Mouse (Mus musculus): ENCODE measurements around the gene Tubb5. TPM values are rescaled to one million over a fixed set of nuclear protein-coding genes. Genes with fewer than 3 reads are reported as not detected.

The Tubb5 gene
- polyA plus RNA-seq, 1 experiment from 2014 or later: 1,543 TPM

DNA sequence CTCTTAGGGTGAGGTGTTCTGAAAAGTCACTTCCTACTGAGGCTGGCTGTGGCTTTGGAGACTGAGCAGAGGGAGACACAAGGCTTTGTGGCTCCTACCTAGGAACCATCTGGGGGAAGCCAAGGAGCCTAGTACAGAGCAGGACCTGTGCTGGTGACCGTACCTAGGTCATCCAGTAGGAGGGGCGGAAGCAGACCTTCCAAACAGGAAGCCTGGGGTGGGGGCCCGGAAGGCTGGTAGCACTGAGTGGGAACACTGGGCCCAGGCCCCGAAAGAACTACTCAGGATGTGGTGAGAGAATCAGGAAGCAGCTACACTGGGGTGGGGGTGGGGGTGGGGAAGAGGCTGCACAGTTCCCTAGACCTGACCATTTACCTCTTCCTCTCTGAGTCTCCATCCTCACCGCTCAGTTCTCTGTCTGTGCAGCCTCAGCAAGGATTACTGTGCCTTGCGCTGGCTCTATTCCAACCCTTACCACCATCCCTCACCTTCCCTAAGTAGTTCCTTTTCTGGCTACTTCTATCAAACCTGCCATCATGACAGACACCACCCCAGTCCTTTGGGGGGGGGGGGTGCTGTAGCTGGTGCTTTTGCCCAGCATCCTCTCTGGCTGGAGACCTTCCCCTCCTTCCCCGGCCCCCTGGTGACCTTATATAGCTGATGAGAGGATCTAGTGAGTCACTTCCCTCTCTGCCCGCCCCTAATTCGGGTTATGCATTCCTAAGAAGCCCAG lies 32.2 kb upstream of the Tubb5 start:
- DNase-seq (ENCODE audit: low spot score, missing footprints) (peak; percentile 83), ATAC-seq (ENCODE audit: low FRiP score) (no peak)
- peaks cover 5% of the 10 kb centered on the region for H3K9me3 ChIP-seq (ENCODE audit: control insufficient read depth, low read length)
- peaks cover 37% of the 10 kb centered on the region for H3K4me1 ChIP-seq (ENCODE audit: control insufficient read depth, insufficient read depth, low read length)
- WGBS: 81% methylated on average over 9 of the region's 9 CpGs
- peak overlapping the region; percentile 61 for H3K4me3 ChIP-seq (ENCODE audit: low read depth, low read length)
- peaks cover 18% of the 10 kb centered on the region for H3K36me3 ChIP-seq (ENCODE audit: control insufficient read depth, insufficient read depth, low read length)
- 0 out of 2 replicates have a peak overlapping the region, but pooled peaks have one; percentile 2 for H3K27ac ChIP-seq (ENCODE audit: low read depth, low read length)
- peak overlapping the region; percentile 92 for H3K9ac ChIP-seq (ENCODE audit: low read length)
- H3K27me3 ChIP-seq (ENCODE audit: control insufficient read depth, insufficient read depth, low read length): no peaks in the 10 kb centered on the region
- peak overlapping the region; percentile 77 for H3K4me2 ChIP-seq

DNA sequence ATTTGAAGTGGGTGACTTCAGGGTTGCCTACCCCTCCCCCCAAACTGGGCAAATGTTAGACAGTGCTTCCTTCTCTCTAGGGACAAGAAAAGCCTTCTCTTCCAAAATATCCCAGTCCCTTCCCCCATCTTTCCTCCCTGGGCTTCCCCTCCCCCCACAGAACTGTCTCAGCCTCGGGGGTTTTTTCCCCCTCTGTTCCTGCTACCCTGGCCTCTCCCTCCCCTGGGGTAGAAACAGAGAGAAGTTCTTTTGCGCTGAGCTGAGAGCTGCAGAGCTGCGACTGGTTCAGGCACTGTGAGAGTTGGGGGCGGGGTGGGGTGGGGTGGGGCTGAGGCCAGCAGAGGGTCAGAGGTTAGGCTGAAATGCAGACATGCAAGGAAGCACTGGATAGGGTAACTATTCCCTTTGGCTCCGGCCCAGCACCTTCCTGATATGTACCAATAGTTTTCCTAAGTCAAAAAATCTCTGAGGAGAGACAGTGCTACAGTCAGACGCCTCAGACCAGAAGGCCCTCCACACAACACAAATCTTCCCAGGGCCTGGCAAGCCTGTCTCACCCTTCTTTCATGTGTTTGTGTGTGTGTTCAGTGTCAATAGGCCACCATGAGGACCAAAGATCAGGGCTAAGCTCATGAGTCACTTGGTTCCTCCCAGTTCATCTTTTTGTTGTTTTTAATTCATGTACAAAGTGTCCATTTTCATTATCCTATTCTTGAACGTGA lies 31.4 kb upstream of the Tubb5 start:
- 3% methylated on average over 7 of the region's 7 CpGs for WGBS
- peaks cover 5% of the 10 kb centered on the region for H3K9me3 ChIP-seq (ENCODE audit: control insufficient read depth, low read length)

DNA sequence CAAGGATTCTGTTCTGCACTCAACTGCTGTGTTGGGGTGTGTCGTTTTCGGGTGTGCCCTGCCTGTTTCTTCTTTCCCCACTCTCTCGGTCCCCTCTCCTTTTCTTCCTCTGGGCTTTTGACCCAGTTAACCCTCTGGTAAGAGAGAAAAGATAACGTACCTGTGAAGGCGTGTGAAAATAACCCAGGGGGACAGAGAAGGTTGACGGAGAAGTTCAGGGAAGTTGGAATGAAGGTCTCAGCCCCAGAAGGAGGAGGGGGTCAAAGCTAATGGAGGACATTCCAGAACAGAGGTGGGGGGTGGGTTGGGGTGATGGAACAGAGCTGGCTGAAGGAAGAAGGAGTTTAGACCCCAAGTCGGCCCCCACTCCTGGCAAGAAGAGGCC lies 30.8 kb upstream of the Tubb5 start:
- H3K27me3 ChIP-seq (ENCODE audit: control insufficient read depth, insufficient read depth, low read length): no peaks in the 10 kb centered on the region
- peak; percentile 82 for DNase-seq (ENCODE audit: low spot score, missing footprints)
- WGBS: 6% methylated on average over 7 of the region's 7 CpGs
- peak overlapping the region; percentile 77 for H3K4me2 ChIP-seq
- no peak for ATAC-seq (ENCODE audit: low FRiP score)
- H3K27ac ChIP-seq (ENCODE audit: low read depth, low read length): no peak overlapping the region
- H3K9ac ChIP-seq (ENCODE audit: low read length): peak overlapping the region; percentile 92
- peaks cover 42% of the 10 kb centered on the region for H3K4me1 ChIP-seq (ENCODE audit: control insufficient read depth, insufficient read depth, low read length)
- H3K36me3 ChIP-seq (ENCODE audit: control insufficient read depth, insufficient read depth, low read length): peaks cover 11% of the 10 kb centered on the region
- H3K9me3 ChIP-seq (ENCODE audit: control insufficient read depth, low read length): peaks cover 5% of the 10 kb centered on the region
- peak overlapping the region; percentile 61 for H3K4me3 ChIP-seq (ENCODE audit: low read depth, low read length)

More for the DNA sequence above, 31.4 kb upstream of the Tubb5 start:
- peak overlapping the region; percentile 92 for H3K9ac ChIP-seq (ENCODE audit: low read length)
- DNase-seq (ENCODE audit: low spot score, missing footprints): peak; percentile 89
- H3K36me3 ChIP-seq (ENCODE audit: control insufficient read depth, insufficient read depth, low read length): peaks cover 14% of the 10 kb centered on the region
- peaks cover 42% of the 10 kb centered on the region for H3K4me1 ChIP-seq (ENCODE audit: control insufficient read depth, insufficient read depth, low read length)
- peak overlapping the region; percentile 77 for H3K4me2 ChIP-seq
- ATAC-seq (ENCODE audit: low FRiP score): no peak
- no peaks in the 10 kb centered on the region for H3K27me3 ChIP-seq (ENCODE audit: control insufficient read depth, insufficient read depth, low read length)
- H3K4me3 ChIP-seq (ENCODE audit: low read depth, low read length): peak overlapping the region; percentile 61
- peak overlapping the region; percentile 2; the same call in 1 of the 2 replicates for H3K27ac ChIP-seq (ENCODE audit: low read depth, low read length)

DNA sequence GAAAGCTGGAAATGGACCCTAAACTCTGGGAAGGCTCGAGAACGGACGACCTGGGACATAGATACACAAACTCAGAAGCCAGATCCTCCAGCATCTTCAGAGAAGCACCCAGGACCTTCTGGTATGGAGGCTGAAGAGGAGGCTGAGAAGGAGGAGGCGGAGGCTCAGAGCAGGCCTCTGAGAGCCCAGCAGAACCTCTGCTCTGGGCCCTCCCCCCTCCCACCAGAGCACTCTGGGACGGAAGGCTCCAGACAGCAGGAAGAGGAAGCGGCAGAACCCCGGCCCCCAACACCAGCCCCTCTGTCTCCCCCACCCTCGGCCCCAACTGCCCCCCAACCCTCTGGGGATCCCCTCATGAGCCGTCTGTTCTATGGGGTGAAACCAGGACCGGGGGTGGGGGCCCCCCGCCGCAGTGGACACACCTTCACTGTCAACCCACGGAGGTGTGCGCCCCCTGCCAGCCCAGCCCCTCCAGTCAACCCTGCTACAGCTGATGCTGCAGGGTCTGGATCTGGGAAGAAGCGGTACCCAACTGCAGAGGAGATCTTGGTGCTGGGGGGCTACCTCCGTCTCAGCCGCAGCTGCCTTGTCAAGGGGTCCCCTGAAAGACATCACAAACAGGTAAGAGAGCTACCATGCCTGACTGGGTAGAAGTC lies 30.2 kb upstream of the Tubb5 start:
- ATAC-seq (ENCODE audit: low FRiP score) (no peak), DNase-seq (ENCODE audit: low spot score, missing footprints) (peak; percentile 84)
- 42% methylated on average over 17 of the region's 17 CpGs for WGBS
- Histone ChIP-seq H3K4me2 (peak overlapping the region; percentile 77), H3K9me3 (ENCODE audit: control insufficient read depth, low read length) (peaks cover 5% of the 10 kb centered on the region), H3K36me3 (ENCODE audit: control insufficient read depth, insufficient read depth, low read length) (peaks cover 11% of the 10 kb centered on the region), H3K27me3 (ENCODE audit: control insufficient read depth, insufficient read depth, low read length) (no peaks in the 10 kb centered on the region), H3K4me1 (ENCODE audit: control insufficient read depth, insufficient read depth, low read length) (peaks cover 39% of the 10 kb centered on the region), H3K4me3 (ENCODE audit: low read depth, low read length) (peak overlapping the region; percentile 61), H3K9ac (ENCODE audit: low read length) (peak overlapping the region; percentile 92), H3K27ac (ENCODE audit: low read depth, low read length) (no peak overlapping the region)

DNA sequence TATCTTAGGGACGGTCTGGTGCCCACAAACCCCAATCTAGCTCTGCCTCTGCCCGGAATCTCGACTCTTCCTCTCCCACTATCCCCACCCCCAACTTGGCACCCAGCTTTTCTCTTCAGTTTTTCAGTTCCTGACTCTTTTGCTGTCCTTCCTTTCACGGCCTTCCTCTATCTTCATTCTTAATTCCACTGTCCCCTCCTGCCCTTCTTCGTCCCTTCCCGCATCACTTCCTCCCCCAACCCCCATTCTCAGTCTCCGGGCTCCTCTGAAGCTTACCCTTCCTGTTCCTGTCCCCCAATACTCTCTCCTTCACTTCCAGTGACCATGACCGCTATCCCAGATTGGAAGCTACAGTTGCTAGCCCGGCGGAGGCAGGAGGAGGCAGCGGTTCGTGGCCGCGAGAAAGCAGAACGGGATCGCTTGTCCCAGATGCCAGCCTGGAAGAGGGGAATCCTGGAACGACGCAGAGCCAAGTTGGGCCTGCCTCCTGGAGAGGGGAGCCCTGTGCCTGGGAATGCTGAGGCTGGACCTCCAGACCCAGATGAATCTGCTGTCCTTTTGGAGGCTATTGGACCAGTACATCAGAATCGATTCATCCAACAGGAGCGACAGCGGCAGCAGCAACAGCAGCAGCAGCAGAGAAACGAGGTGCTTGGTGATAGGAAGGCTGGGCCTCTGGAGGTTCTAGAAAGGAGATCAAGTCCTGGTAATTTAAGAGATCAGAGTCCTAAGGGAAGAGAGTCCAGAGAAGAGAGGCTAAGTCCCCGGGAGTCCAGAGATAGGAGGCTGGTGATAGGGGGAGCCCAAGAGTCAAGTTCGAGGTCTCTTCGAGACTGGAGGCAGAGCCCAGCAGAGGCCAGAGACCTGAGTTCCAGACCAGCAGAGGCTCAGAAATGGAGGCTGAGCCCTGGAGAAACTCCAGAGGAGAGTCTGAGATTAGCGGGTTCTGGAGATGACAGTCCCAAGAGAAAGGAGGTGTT lies 29.1 kb upstream of the Tubb5 start:
- H3K27ac ChIP-seq (ENCODE audit: low read depth, low read length): peak overlapping the region; percentile 99
- H3K4me1 ChIP-seq (ENCODE audit: control insufficient read depth, insufficient read depth, low read length): peaks cover 36% of the 10 kb centered on the region
- peak; percentile 92 for DNase-seq (ENCODE audit: low spot score, missing footprints)
- ATAC-seq (ENCODE audit: low FRiP score): no peak
- WGBS: 11% methylated on average over 26 of the region's 26 CpGs
- peaks cover 11% of the 10 kb centered on the region for H3K36me3 ChIP-seq (ENCODE audit: control insufficient read depth, insufficient read depth, low read length)
- no peaks in the 10 kb centered on the region for H3K27me3 ChIP-seq (ENCODE audit: control insufficient read depth, insufficient read depth, low read length)
- H3K9me3 ChIP-seq (ENCODE audit: control insufficient read depth, low read length): peaks cover 5% of the 10 kb centered on the region
- peak overlapping the region; percentile 77 for H3K4me2 ChIP-seq
- H3K9ac ChIP-seq (ENCODE audit: low read length): peak overlapping the region; percentile 92
- peak overlapping the region; percentile 61 for H3K4me3 ChIP-seq (ENCODE audit: low read depth, low read length)

DNA sequence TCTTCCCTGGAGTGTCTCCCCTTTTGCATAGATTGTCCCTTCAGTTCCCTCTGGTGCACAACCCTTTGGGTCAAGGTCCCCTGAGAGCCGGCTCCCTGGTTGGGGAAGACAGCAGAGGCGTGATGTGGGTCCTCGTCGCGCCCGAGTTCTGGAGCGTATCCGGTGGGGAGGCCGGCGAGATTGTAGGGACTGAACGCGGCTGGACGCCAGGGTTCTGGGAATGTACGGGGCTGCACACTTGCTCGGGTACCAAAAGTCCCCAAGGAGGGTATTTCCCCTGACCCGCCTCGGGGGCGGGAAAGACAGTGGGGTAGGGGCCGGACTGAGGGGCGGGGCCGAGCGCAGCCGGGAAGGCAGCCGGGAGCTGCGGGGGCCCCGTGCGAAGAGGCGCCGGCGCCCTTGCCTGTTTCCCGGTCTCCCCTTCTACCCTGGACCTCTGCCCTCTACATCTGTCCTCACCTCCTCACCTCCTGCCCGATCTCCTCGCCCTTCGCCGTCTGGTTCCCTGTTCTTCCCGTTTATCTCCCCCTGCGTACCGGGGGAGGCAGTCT lies 28.2 kb upstream of the Tubb5 start:
- no peaks in the 10 kb centered on the region for H3K27me3 ChIP-seq (ENCODE audit: control insufficient read depth, insufficient read depth, low read length)
- WGBS: 0% methylated on average over 38 of the region's 38 CpGs
- ATAC-seq (ENCODE audit: low FRiP score): peak; percentile 54
- peaks cover 38% of the 10 kb centered on the region for H3K4me1 ChIP-seq (ENCODE audit: control insufficient read depth, insufficient read depth, low read length)
- peak overlapping the region; percentile 61 for H3K4me3 ChIP-seq (ENCODE audit: low read depth, low read length)
- peaks cover 10% of the 10 kb centered on the region for H3K36me3 ChIP-seq (ENCODE audit: control insufficient read depth, insufficient read depth, low read length)
- peaks cover 5% of the 10 kb centered on the region for H3K9me3 ChIP-seq (ENCODE audit: control insufficient read depth, low read length)
- H3K27ac ChIP-seq (ENCODE audit: low read depth, low read length): peak overlapping the region; percentile 99
- peak; percentile 96 for DNase-seq (ENCODE audit: low spot score, missing footprints)
- H3K9ac ChIP-seq (ENCODE audit: low read length): peak overlapping the region; percentile 92
- peak overlapping the region; percentile 77 for H3K4me2 ChIP-seq

DNA sequence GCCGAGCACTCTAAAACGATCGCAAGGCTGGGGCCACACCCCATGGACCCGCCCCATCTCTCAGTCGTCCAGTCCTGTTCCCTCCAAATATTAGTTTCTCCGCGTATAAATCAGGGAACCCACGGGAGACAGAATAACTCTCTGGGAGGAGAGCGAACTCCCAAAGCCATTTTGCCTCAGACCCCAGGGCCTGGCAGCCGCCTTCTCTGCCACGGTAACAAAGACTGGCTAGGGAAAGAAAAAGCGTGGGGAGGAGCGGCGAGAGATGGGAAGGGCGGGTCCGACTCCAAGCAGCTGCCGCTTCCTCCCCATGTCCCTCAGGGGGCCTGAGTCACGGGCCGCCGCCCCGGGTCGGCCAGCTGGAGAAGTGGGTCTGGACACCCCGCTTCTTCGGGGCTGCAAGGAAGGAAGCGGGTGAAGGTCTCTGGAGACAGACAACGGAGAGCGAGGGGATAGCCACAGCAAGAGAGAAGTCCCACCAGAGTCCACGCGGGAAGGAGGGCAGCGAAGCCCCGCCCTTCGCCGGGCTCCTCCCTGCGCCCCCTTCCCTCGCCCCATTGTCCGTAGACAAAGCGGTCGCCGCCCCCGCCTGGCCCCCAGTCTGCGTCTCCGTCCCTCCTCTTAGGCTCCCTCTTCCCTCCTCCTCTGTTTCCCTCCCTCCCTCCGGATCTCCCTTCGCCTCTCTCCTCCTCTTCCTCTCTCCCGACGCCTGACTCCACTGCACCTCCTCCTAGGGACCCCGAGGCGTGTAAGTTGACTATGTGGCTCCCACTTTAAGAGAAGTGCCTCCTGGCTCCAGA lies 27.6 kb upstream of the Tubb5 start, which contains the start of gene Ppp1r18:
Gene Ppp1r18 (plus strand): TSS at position 113 of the 800 bp plus-strand sequence.
- ATAC-seq (ENCODE audit: low FRiP score): peak; percentile 81
- H3K4me1 ChIP-seq (ENCODE audit: control insufficient read depth, insufficient read depth, low read length): peaks cover 40% of the 10 kb centered on the region
- WGBS: under 1% methylated on average over 46 of the region's 48 CpGs

More for the DNA sequence above, 27.6 kb upstream of the Tubb5 start, which contains the start of gene Ppp1r18:
- Histone ChIP-seq H3K4me2 (peak within 1 kb of the TSS; percentile 77), H3K36me3 (ENCODE audit: control insufficient read depth, insufficient read depth, low read length) (peaks cover 3% of the 10 kb centered on the region; the same call in 1 of the 2 replicates), H3K4me3 (ENCODE audit: low read depth, low read length) (peak within 1 kb of the TSS; percentile 61), H3K9ac (ENCODE audit: low read length) (peak within 1 kb of the TSS; percentile 92), H3K27ac (ENCODE audit: low read depth, low read length) (peak within 1 kb of the TSS; percentile 99), H3K27me3 (ENCODE audit: control insufficient read depth, insufficient read depth, low read length) (no peaks in the 10 kb centered on the region), H3K9me3 (ENCODE audit: control insufficient read depth, low read length) (no peaks in the 10 kb centered on the region)
- peak; percentile 98 for DNase-seq (ENCODE audit: low spot score, missing footprints)
